In genomic region chr11:108114091-108114490, GRCm38 (mm10) we compare ENCODE assay signal across 27 mouse cellular contexts.
"Had no signal": no experiment of that assay in that cellular context is flagged by ENCODE, and none has a peak within 500 bp of the region (broad histone marks: within the 10 kb centered on the region; RNA-seq: fewer than 3 reads in every experiment).

No protein-coding gene starts in this region.

- H3K4me3 ChIP-seq: embryonic facial prominence, embryonic 10.5 days; embryonic facial prominence, embryonic 12.5 days; embryonic facial prominence, embryonic 13.5 days; embryonic facial prominence, embryonic 15.5 days; erythroblast, embryonic 14.5 days; forebrain, embryonic 10.5 days; forebrain, embryonic 12.5 days; forebrain, embryonic 13.5 days; forebrain, embryonic 15.5 days; gastrocnemius, adult 2 months; heart, adult 2 months had no signal

- H3K36me3 ChIP-seq: embryonic facial prominence, embryonic 10.5 days; embryonic facial prominence, embryonic 12.5 days; embryonic facial prominence, embryonic 13.5 days; embryonic facial prominence, embryonic 15.5 days; forebrain, embryonic 10.5 days; forebrain, embryonic 12.5 days; forebrain, embryonic 15.5 days had no signal

- H3K9me3 ChIP-seq: embryonic facial prominence, embryonic 10.5 days; embryonic facial prominence, embryonic 12.5 days; embryonic facial prominence, embryonic 13.5 days; embryonic facial prominence, embryonic 15.5 days; forebrain, embryonic 10.5 days; forebrain, embryonic 12.5 days; forebrain, embryonic 13.5 days; forebrain, embryonic 15.5 days had no signal

- DNase-seq: cerebellum, adult 8-10 months; cerebellum, adult 9-10 months; cerebellum, adult 9-11 months; cerebellum, postnatal 10 days; cerebellum, postnatal 14 days; cerebellum, postnatal 25 days; cerebellum, postnatal 36 days; embryo, embryonic 11 days; forebrain, postnatal 0 days; gastrocnemius, adult 2 months; gastrocnemius, postnatal 10 days; gastrocnemius, postnatal 14 days; gastrocnemius, postnatal 25 days; gastrocnemius, postnatal 36 days; heart, adult 18-20 months; heart, adult 2 months had no signal

- ATAC-seq: forebrain, embryonic 13.5 days; forebrain, embryonic 14.5 days; forebrain, embryonic 15.5 days; forebrain, embryonic 16.5 days; forebrain, postnatal 0 days had no signal

- H3K4me2 ChIP-seq: embryonic facial prominence, embryonic 12.5 days; embryonic facial prominence, embryonic 13.5 days; embryonic facial prominence, embryonic 15.5 days; forebrain, embryonic 12.5 days; forebrain, embryonic 13.5 days; forebrain, embryonic 15.5 days had no signal

- H3K9ac ChIP-seq: embryonic facial prominence, embryonic 12.5 days; embryonic facial prominence, embryonic 13.5 days; embryonic facial prominence, embryonic 15.5 days; forebrain, embryonic 12.5 days; forebrain, embryonic 13.5 days; forebrain, embryonic 15.5 days; forebrain, postnatal 0 days had no signal

- H3K27me3 ChIP-seq: embryonic facial prominence, embryonic 12.5 days; embryonic facial prominence, embryonic 13.5 days; embryonic facial prominence, embryonic 15.5 days; forebrain, embryonic 12.5 days; forebrain, embryonic 13.5 days; forebrain, embryonic 15.5 days had no signal

- H3K27ac ChIP-seq: embryonic facial prominence, embryonic 10.5 days; embryonic facial prominence, embryonic 12.5 days; embryonic facial prominence, embryonic 13.5 days; embryonic facial prominence, embryonic 15.5 days; forebrain, embryonic 10.5 days; forebrain, embryonic 12.5 days; forebrain, embryonic 13.5 days; forebrain, embryonic 15.5 days; heart, adult 2 months had no signal

- H3K4me1 ChIP-seq: embryonic facial prominence, embryonic 10.5 days; embryonic facial prominence, embryonic 12.5 days; embryonic facial prominence, embryonic 13.5 days; embryonic facial prominence, embryonic 15.5 days; forebrain, embryonic 10.5 days; forebrain, embryonic 12.5 days; forebrain, embryonic 13.5 days; forebrain, embryonic 15.5 days had no signal
